Comparison of ENCODE assay signal across 12 mouse cellular contexts in the genomic region with DNA sequence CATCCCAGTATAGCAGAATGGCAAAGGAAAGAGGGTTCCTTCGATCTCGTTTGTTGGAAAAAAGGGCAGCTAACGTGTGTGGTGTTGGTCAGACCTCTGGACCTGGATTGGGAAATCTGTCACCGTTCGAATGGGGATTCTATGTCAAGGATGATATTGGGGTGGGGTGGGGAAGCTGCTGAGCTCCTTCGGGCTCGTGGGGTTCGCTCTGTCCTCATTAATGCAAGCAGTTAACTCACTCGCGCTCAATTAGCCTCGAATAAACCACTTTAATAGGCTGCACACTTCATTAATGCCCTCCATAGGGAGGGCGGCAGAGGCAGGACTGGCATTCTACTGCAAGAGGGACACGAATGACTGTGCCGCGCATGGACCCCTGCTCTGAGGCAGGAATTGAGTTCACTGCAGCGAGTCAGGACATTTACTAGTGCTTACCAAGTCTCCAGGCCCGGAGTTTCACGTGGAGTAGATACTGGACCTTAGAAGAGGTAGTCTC. TPM values are rescaled to one million over a fixed set of nuclear protein-coding genes. Genes with fewer than 3 reads are reported as not detected.
DNase-seq lines count a peak whose midpoint lies in the region; ATAC-seq and TF ChIP-seq lines count a peak whose summit lies in the region.
"Had no signal": no experiment of that assay in that cellular context is flagged by ENCODE, and none has a peak within 500 bp of the region (broad histone marks: within the 10 kb centered on the region; RNA-seq: fewer than 3 reads in every experiment).

No protein-coding gene starts in this region.

- WGBS in heart, embryonic 10.5 days, result 2% methylated on average over 18 of the region's 18 CpGs
- WGBS in midbrain, embryonic 14.5 days, result under 1% methylated on average over 18 of the region's 18 CpGs
- WGBS in midbrain, embryonic 16.5 days, result 2% methylated on average over 18 of the region's 18 CpGs
- WGBS in intestine, embryonic 16.5 days, result 5% methylated on average over 18 of the region's 18 CpGs
- 14% methylated on average over 18 of the region's 18 CpGs for WGBS in stomach, postnatal 0 days

- H3K4me3 ChIP-seq in heart, embryonic 10.5 days, result peak overlapping the region; percentile 63
- 0 out of 2 replicates have a peak overlapping the region, but pooled peaks have one; percentile 4 for H3K4me3 ChIP-seq in midbrain, embryonic 14.5 days (replicated peaks; ENCODE audit: low read depth, low read length)
- H3K4me3 ChIP-seq in midbrain, embryonic 16.5 days (ENCODE audit: low read depth, low read length), result no peak overlapping the region
- H3K4me3 ChIP-seq in intestine, embryonic 16.5 days (ENCODE audit: low read length), result peak overlapping the region; percentile 51
- H3K4me3 ChIP-seq in stomach, postnatal 0 days (ENCODE audit: low read depth, low read length), result peak overlapping the region; percentile 60
- H3K4me3 ChIP-seq: liver, embryonic 15.5 days had no signal

- no peak overlapping the region for H3K9ac ChIP-seq in midbrain, embryonic 14.5 days (replicated peaks; ENCODE audit: low read length)
- no peak overlapping the region for H3K9ac ChIP-seq in midbrain, embryonic 16.5 days (ENCODE audit: low read depth, low read length)
- H3K9ac ChIP-seq in intestine, embryonic 16.5 days (ENCODE audit: low read depth, low read length), result peak overlapping the region; percentile 59
- H3K9ac ChIP-seq in stomach, postnatal 0 days (ENCODE audit: low read length), result peak overlapping the region; percentile 56
- H3K9ac ChIP-seq: liver, embryonic 15.5 days had no signal

- H3K36me3 ChIP-seq in heart, embryonic 10.5 days, result no peaks in the 10 kb centered on the region
- no peaks in the 10 kb centered on the region for H3K36me3 ChIP-seq in midbrain, embryonic 14.5 days (ENCODE audit: control insufficient read depth, insufficient read depth, low read length)
- no peaks in the 10 kb centered on the region for H3K36me3 ChIP-seq in midbrain, embryonic 16.5 days (ENCODE audit: control insufficient read depth, insufficient read depth, low read length)
- no peaks in the 10 kb centered on the region for H3K36me3 ChIP-seq in intestine, embryonic 16.5 days (ENCODE audit: control insufficient read depth, insufficient read depth, low read length)
- H3K36me3 ChIP-seq in stomach, postnatal 0 days (ENCODE audit: control insufficient read depth, insufficient read depth, low read length), result no peaks in the 10 kb centered on the region
- H3K36me3 ChIP-seq: liver, embryonic 15.5 days had no signal

- TF ChIP-seq CTCF in stomach, postnatal 0 days (IDR thresholded peaks at IDR 0.05; ENCODE audit: low read depth), result no peak

- no peak for DNase-seq in heart, embryonic 10.5 days (ENCODE audit: low spot score)
- no peak for DNase-seq in heart, adult 8-10 months (ENCODE audit: low spot score)
- peak; percentile 46 for DNase-seq in midbrain, embryonic 14.5 days
- DNase-seq in stomach, postnatal 0 days (ENCODE audit: low spot score), result no peak
- DNase-seq in left cerebral cortex, adult 11 months (ENCODE audit: low spot score), result no peak
- no peak for DNase-seq in adrenal gland, postnatal 10 days
- DNase-seq: cerebellum, adult 9-10 months; kidney, postnatal 14 days had no signal

- H3K27ac ChIP-seq in heart, embryonic 10.5 days, result peak overlapping the region; percentile 42; the same call in 1 of the 2 replicates
- no peak overlapping the region for H3K27ac ChIP-seq in midbrain, embryonic 14.5 days (replicated peaks; ENCODE audit: low read depth, low read length)
- no peak overlapping the region for H3K27ac ChIP-seq in midbrain, embryonic 16.5 days (ENCODE audit: low read length)
- H3K27ac ChIP-seq in intestine, embryonic 16.5 days (ENCODE audit: low read length), result no peak overlapping the region; the same call in 1 of the 2 replicates
- peak overlapping the region; percentile 49; the same call in 1 of the 2 replicates for H3K27ac ChIP-seq in stomach, postnatal 0 days (replicated peaks)
- H3K27ac ChIP-seq: liver, embryonic 15.5 days had no signal

- no peaks in the 10 kb centered on the region for H3K9me3 ChIP-seq in heart, embryonic 10.5 days
- H3K9me3 ChIP-seq in midbrain, embryonic 14.5 days (ENCODE audit: control insufficient read depth, low read length), result no peaks in the 10 kb centered on the region
- no peaks in the 10 kb centered on the region for H3K9me3 ChIP-seq in midbrain, embryonic 16.5 days (replicated peaks; ENCODE audit: control insufficient read depth, low read length, poor library complexity, severe bottlenecking)
- H3K9me3 ChIP-seq in intestine, embryonic 16.5 days (ENCODE audit: control insufficient read depth, low read length), result no peaks in the 10 kb centered on the region
- H3K9me3 ChIP-seq in stomach, postnatal 0 days (ENCODE audit: control insufficient read depth, low read length), result no peaks in the 10 kb centered on the region
- H3K9me3 ChIP-seq: liver, embryonic 15.5 days had no signal

- peaks cover 97% of the 10 kb centered on the region for H3K27me3 ChIP-seq in heart, embryonic 10.5 days (ENCODE audit: insufficient read depth, poor library complexity, severe bottlenecking)
- peaks cover 99% of the 10 kb centered on the region for H3K27me3 ChIP-seq in midbrain, embryonic 14.5 days (ENCODE audit: control insufficient read depth, insufficient read depth, low read length)
- H3K27me3 ChIP-seq in midbrain, embryonic 16.5 days (ENCODE audit: control insufficient read depth, insufficient read depth, low read depth, low read length), result peaks cover 69% of the 10 kb centered on the region
- H3K27me3 ChIP-seq in intestine, embryonic 16.5 days (replicated peaks; ENCODE audit: control insufficient read depth, insufficient read depth, low read length), result peaks cover 67% of the 10 kb centered on the region
- H3K27me3 ChIP-seq in stomach, postnatal 0 days (ENCODE audit: control insufficient read depth, insufficient read depth, low read length), result peaks cover 14% of the 10 kb centered on the region

- peaks cover 36% of the 10 kb centered on the region for H3K4me1 ChIP-seq in heart, embryonic 10.5 days
- peaks cover 10% of the 10 kb centered on the region; the same call in 1 of the 2 replicates for H3K4me1 ChIP-seq in midbrain, embryonic 14.5 days (ENCODE audit: control insufficient read depth, insufficient read depth, low read length)
- peaks cover 15% of the 10 kb centered on the region; the same call in 1 of the 2 replicates for H3K4me1 ChIP-seq in midbrain, embryonic 16.5 days (ENCODE audit: control insufficient read depth, insufficient read depth, low read length)
- peaks cover 7% of the 10 kb centered on the region for H3K4me1 ChIP-seq in intestine, embryonic 16.5 days (ENCODE audit: control insufficient read depth, insufficient read depth, low read length)
- no peaks in the 10 kb centered on the region for H3K4me1 ChIP-seq in stomach, postnatal 0 days (replicated peaks; ENCODE audit: control insufficient read depth, insufficient read depth)
- H3K4me1 ChIP-seq: liver, embryonic 15.5 days had no signal

- no peak overlapping the region for H3K4me2 ChIP-seq in midbrain, embryonic 14.5 days (ENCODE audit: low read length)
- H3K4me2 ChIP-seq in midbrain, embryonic 16.5 days (ENCODE audit: low read length), result no peak overlapping the region
- peak overlapping the region; percentile 26 for H3K4me2 ChIP-seq in intestine, embryonic 16.5 days (ENCODE audit: low read depth, low read length)
- peak overlapping the region; percentile 60 for H3K4me2 ChIP-seq in stomach, postnatal 0 days (replicated peaks; ENCODE audit: low read depth)
- H3K4me2 ChIP-seq: liver, embryonic 15.5 days had no signal

- TF ChIP-seq EP300 in stomach, postnatal 0 days (optimal IDR thresholded peaks at IDR 0.05), result no peak

- no peak for ATAC-seq in midbrain, embryonic 14.5 days (ENCODE audit: low FRiP score, low TSS enrichment)
- ATAC-seq in midbrain, embryonic 16.5 days, result no peak
- no peak for ATAC-seq in intestine, embryonic 16.5 days
- no peak for ATAC-seq in stomach, postnatal 0 days (ENCODE audit: low FRiP score, low TSS enrichment)
- ATAC-seq: CD4-positive, CD25-positive, alpha-beta regulatory T cell, adult 4 months had no signal

RNA-seq across cellular contexts. Expression of a gene that starts 6.2 kb away (rescaled TPM):
- polyA plus RNA-seq in heart, embryonic 10.5 days (2016; fragmentation: Nextera tagmentation; extraction: Ambion mirVana), result 2.8 and 14.9 TPM in 2 replicates
- total RNA-seq in heart, adult 8-10 months (2022), result 1 to 10 TPM; 2.2 to 4.3 (median 3.5) TPM
- polyA plus RNA-seq in midbrain, embryonic 14.5 days (2014; fragmentation: Nextera tagmentation; extraction: Ambion mirVana), result 0.42 and 8.2 TPM in 2 replicates
- polyA plus RNA-seq in midbrain, embryonic 16.5 days (2015; fragmentation: Nextera tagmentation; extraction: Ambion mirVana), result 5.8 and 7.8 TPM in 2 replicates
- polyA plus RNA-seq in intestine, embryonic 16.5 days (2015; fragmentation: Nextera tagmentation; extraction: Ambion mirVana), result 23.4 and 26.3 TPM in 2 replicates
- polyA plus RNA-seq in stomach, postnatal 0 days (2015; fragmentation: Nextera tagmentation; extraction: Ambion mirVana), result 17.0 and 18.5 TPM in 2 replicates
- 10 to 100 TPM in 1 of 2 experiments, 1 to 10 TPM in 1; 5.6 to 10.8 TPM for total RNA-seq in adrenal gland, postnatal 10 days (2021)
- polyA plus RNA-seq: CD4-positive, CD25-positive, alpha-beta regulatory T cell, adult 4 months had no signal

Comparison
In these comparisons a context has a peak if more than half of its experiments do, and no peak if none do; other contexts are left out.
1. H3K27ac ChIP-seq: peak in heart, embryonic 10.5 days (single experiment) and stomach, postnatal 0 days (single experiment); none in midbrain, embryonic 14.5 days (single experiment), midbrain, embryonic 16.5 days (single experiment) and intestine, embryonic 16.5 days (single experiment).
2. H3K4me2 ChIP-seq: peak in intestine, embryonic 16.5 days (single experiment) and stomach, postnatal 0 days (single experiment); none in midbrain, embryonic 14.5 days (single experiment) and midbrain, embryonic 16.5 days (single experiment).
3. H3K9ac ChIP-seq: peak in intestine, embryonic 16.5 days (single experiment) and stomach, postnatal 0 days (single experiment); none in midbrain, embryonic 14.5 days (single experiment) and midbrain, embryonic 16.5 days (single experiment).